Comparison of ENCODE assay signal across 10 mouse cellular contexts in the genomic region with DNA sequence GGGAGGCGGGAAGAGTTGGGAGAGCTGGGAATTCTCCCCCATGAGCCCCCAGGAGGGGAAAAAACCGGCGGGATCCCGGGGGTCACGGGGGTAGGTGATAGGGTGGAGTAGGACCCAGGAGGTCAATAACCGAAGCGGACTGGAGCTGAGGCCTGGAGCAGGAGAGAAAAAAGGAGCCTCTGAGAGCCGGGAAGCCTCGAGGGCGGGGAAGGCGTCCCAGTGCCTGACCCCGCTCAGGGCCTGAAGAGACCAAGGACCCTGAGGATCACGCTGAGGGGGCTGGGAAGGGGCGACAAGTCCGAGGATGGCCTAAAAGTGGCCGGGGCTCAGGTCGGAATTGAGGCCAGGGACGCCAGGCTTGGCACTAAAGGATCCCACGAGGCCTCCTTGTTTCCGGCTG. TPM values are rescaled to one million over a fixed set of nuclear protein-coding genes. Genes with fewer than 3 reads are reported as not detected.
DNase-seq lines count a peak whose midpoint lies in the region; ATAC-seq and TF ChIP-seq lines count a peak whose summit lies in the region.
"Had no signal": no experiment of that assay in that cellular context is flagged by ENCODE, and none has a peak within 500 bp of the region (broad histone marks: within the 10 kb centered on the region; RNA-seq: fewer than 3 reads in every experiment).

No protein-coding gene starts in this region.

- ATAC-seq in kidney, embryonic 15.5 days (replicated peaks; ENCODE audit: low FRiP score): no peak
- ATAC-seq in heart, postnatal 0 days (ENCODE audit: insufficient read depth, low read depth): no peak
- ATAC-seq in midbrain, embryonic 15.5 days (replicated peaks): no peak

- TF ChIP-seq CTCF in heart, postnatal 0 days (IDR thresholded peaks at IDR 0.05; ENCODE audit: low read depth): no peak

- H3K9me3 ChIP-seq in kidney, embryonic 15.5 days (replicated peaks): no peaks in the 10 kb centered on the region
- no peaks in the 10 kb centered on the region for H3K9me3 ChIP-seq in heart, postnatal 0 days (replicated peaks; ENCODE audit: control insufficient read depth, low read length)
- no peaks in the 10 kb centered on the region for H3K9me3 ChIP-seq in midbrain, embryonic 15.5 days

- H3K27me3 ChIP-seq in kidney, embryonic 15.5 days: peaks cover 96% of the 10 kb centered on the region
- peaks cover 97% of the 10 kb centered on the region for H3K27me3 ChIP-seq in heart, postnatal 0 days (ENCODE audit: control insufficient read depth, insufficient read depth, low read length)
- peaks cover 76% of the 10 kb centered on the region for H3K27me3 ChIP-seq in midbrain, embryonic 15.5 days (replicated peaks)

- H3K4me2 ChIP-seq in kidney, embryonic 15.5 days: peak overlapping the region; percentile 30
- no peak overlapping the region for H3K4me2 ChIP-seq in heart, postnatal 0 days (ENCODE audit: low read depth, low read length)
- 0 out of 2 replicates have a peak overlapping the region, but pooled peaks have one; percentile 18 for H3K4me2 ChIP-seq in midbrain, embryonic 15.5 days

- H3K36me3 ChIP-seq in kidney, embryonic 15.5 days: no peaks in the 10 kb centered on the region
- no peaks in the 10 kb centered on the region for H3K36me3 ChIP-seq in heart, postnatal 0 days (replicated peaks; ENCODE audit: control insufficient read depth, insufficient read depth, low read length)
- H3K36me3 ChIP-seq in midbrain, embryonic 15.5 days (replicated peaks): no peaks in the 10 kb centered on the region

- H3K4me3 ChIP-seq in kidney, embryonic 15.5 days (replicated peaks): peak overlapping the region; percentile 22; the same call in 1 of the 2 replicates
- H3K4me3 ChIP-seq in heart, postnatal 0 days (ENCODE audit: low read depth, low read length): peak overlapping the region; percentile 2; the same call in 1 of the 2 replicates
- peak overlapping the region; percentile 39 for H3K4me3 ChIP-seq in midbrain, embryonic 15.5 days

- intact Hi-C loops in left cerebral cortex, postnatal 25 days (cut with DNase I): loop anchor here (2.0 kb wide), 1 partner anchor 13 kb away; no protein-coding TSS in a partner anchor

- H3K9ac ChIP-seq in kidney, embryonic 15.5 days: no peak overlapping the region
- no peak overlapping the region for H3K9ac ChIP-seq in heart, postnatal 0 days (replicated peaks; ENCODE audit: low read depth, low read length)
- no peak overlapping the region for H3K9ac ChIP-seq in midbrain, embryonic 15.5 days

- H3K4me1 ChIP-seq in kidney, embryonic 15.5 days: peaks cover 63% of the 10 kb centered on the region
- peaks cover 11% of the 10 kb centered on the region; the same call in 1 of the 2 replicates for H3K4me1 ChIP-seq in heart, postnatal 0 days (ENCODE audit: control insufficient read depth, insufficient read depth)
- H3K4me1 ChIP-seq in midbrain, embryonic 15.5 days: peaks cover 37% of the 10 kb centered on the region

- no peak for DNase-seq in kidney, adult 9 months
- peak; percentile 59 for DNase-seq in embryo, embryonic 9.5 days (ENCODE audit: extremely low spot score)
- DNase-seq in heart, postnatal 0 days (ENCODE audit: low spot score): no peak
- no peak for DNase-seq in kidney, postnatal 36 days
- no peak for DNase-seq in left cerebral cortex, postnatal 25 days (ENCODE audit: low spot score in 2 of 2)
- DNase-seq in cerebellum, adult 11 months: no peak

- no peak overlapping the region for H3K27ac ChIP-seq in kidney, embryonic 15.5 days
- H3K27ac ChIP-seq in heart, postnatal 0 days (ENCODE audit: low read depth): no peak overlapping the region
- H3K27ac ChIP-seq in midbrain, embryonic 15.5 days: peak overlapping the region; percentile 45; the same call in 1 of the 2 replicates

- no peak for TF ChIP-seq EP300 in heart, postnatal 0 days (IDR thresholded peaks at IDR 0.05; ENCODE audit: low read depth)

- WGBS in kidney, embryonic 15.5 days: 2% methylated on average over 20 of the region's 20 CpGs
- 4% methylated on average over 20 of the region's 20 CpGs for WGBS in heart, postnatal 0 days
- 2% methylated on average over 20 of the region's 20 CpGs for WGBS in midbrain, embryonic 15.5 days

RNA-seq across cellular contexts. Expression of gene Dlx2, which starts 2.6 kb away (rescaled TPM):
- polyA plus RNA-seq in kidney, embryonic 15.5 days (2015; fragmentation: Nextera tagmentation; extraction: Ambion mirVana): 0.16 and 0.17 TPM in 2 replicates
- 1.1 TPM in 1 of 2 replicates, not detected in the other for total RNA-seq in heart, postnatal 0 days (2014; rRNA removed; ENCODE audit: low replicate concordance)
- polyA plus RNA-seq in heart, postnatal 0 days (2015; fragmentation: Nextera tagmentation; extraction: Ambion mirVana): not detected in 2 replicates
- polyA plus RNA-seq in midbrain, embryonic 15.5 days (2015; fragmentation: Nextera tagmentation; extraction: Ambion mirVana): 8.0 and 10.7 TPM in 2 replicates
- total RNA-seq in left cerebral cortex, postnatal 25 days (2021): 1 to 10 TPM; 5.3 to 5.4 TPM
- total RNA-seq: granulocyte monocyte progenitor cell, adult 5-6 weeks; liver, adult 2 months had no signal
- polyA plus RNA-seq: liver, adult 2 months had no signal

RNA-seq across cellular contexts. Expression of gene Dlx1, which starts 16.0 kb away (rescaled TPM):
- 0.18 and 0.27 TPM in 2 replicates for polyA plus RNA-seq in kidney, embryonic 15.5 days (2015; fragmentation: Nextera tagmentation; extraction: Ambion mirVana)
- total RNA-seq in heart, postnatal 0 days (2014; rRNA removed; ENCODE audit: low replicate concordance): not detected in 2 replicates
- polyA plus RNA-seq in heart, postnatal 0 days (2015; fragmentation: Nextera tagmentation; extraction: Ambion mirVana): 0.05 TPM in 1 of 2 replicates, not detected in the other
- 44.3 and 55.9 TPM in 2 replicates for polyA plus RNA-seq in midbrain, embryonic 15.5 days (2015; fragmentation: Nextera tagmentation; extraction: Ambion mirVana)
- total RNA-seq in left cerebral cortex, postnatal 25 days (2021): 10 to 100 TPM; 15.9 to 19.9 TPM
- total RNA-seq: granulocyte monocyte progenitor cell, adult 5-6 weeks; liver, adult 2 months had no signal
- polyA plus RNA-seq: liver, adult 2 months had no signal

Comparison
In these comparisons a context has a peak if more than half of its experiments do, and no peak if none do; other contexts are left out.
1. RNA of gene Dlx1, which starts 16.0 kb away (polyA plus RNA-seq): 44.3 to 55.9 TPM in midbrain, embryonic 15.5 days; 0.18 to 0.27 TPM in kidney, embryonic 15.5 days and 0.05 TPM in heart, postnatal 0 days; every median in the first group is over 10 times any median in the second.
2. Peak in every context shown above with its lines, with median percentiles within 50 percentile points of each other: H3K4me3 ChIP-seq.